Mouse (Mus musculus) cerebellum, adult (tissue): Measurements from ENCODE around the gene Pkig.
"Not testable (repeated sequence)": the region's sequence is repeated elsewhere in the genome, so short reads cannot be mapped to it uniquely, and the experiment has no call there.

Experiments
- ATAC-seq: cut with Nextera tagmentation; 2 replicates; pipeline ENCODE4 v1.9.2; 2017; ENCODE audit warnings: mild to moderate bottlenecking, moderate library complexity, mixed read lengths; ENCODE audit not compliant: insufficient number of reproducible peaks, low FRiP score, low TSS enrichment

Gene Pkig

DNA sequence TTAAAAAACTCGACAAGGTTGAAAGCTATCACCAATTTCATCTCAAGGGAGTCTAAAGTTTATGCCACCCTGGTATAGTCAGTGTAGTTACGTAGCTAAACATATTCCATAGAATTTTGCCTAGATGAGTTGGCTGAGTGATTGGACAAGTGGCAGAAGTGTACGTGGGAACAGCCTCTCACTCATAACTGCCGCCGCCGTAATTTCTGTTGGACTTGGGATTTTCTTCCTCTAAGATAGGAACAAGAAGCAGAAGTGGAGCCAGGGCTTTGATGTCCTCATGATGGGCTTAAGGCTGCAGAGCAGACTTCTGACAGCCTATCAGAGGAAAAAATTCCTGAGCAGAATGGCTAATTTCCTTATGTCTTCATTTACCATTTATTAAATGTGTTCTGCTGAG lies 17.5 kb downstream of the Pkig start:
- ATAC-seq, result no peak

GRCm38 (mm10) chr2:163676321-163676720 lies 18.1 kb downstream of the Pkig start:
- ATAC-seq, result no peak

GRCm38 (mm10) chr2:163676745-163677144 lies 18.6 kb downstream of the Pkig start:
- no peak for ATAC-seq

- no peak for ATAC-seq
Observed at GRCm38 (mm10) chr2:163682344-163682743, 24.2 kb downstream of the Pkig start.

- no peak for ATAC-seq
Observed at GRCm38 (mm10) chr2:163685287-163685686, 27.1 kb downstream of the Pkig start.

DNA sequence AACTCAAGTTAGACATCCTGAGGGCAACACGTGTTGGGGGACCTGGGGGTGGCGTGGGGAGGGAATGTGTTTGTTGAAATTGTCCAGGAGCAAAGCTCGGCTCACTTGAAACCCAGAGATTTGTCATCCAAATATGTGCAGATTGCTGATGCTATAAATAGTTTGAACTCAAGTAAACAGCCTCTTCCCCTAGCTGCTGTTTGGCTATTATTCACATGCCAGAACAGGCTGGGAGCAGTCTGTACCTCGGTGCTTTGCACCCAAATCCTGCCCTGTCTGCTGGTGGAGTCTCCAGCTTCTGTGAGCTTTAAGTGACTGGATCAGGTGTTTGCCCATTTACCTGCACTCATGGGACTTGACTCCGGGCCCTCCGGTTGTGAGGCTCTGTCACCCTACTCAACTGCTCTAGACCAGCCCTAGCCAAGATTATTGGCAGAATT lies 27.6 kb downstream of the Pkig start:
- peak; percentile 84 for ATAC-seq

GRCm38 (mm10) chr2:163686233-163686632 lies 28.0 kb downstream of the Pkig start:
- ATAC-seq, result no peak

DNA sequence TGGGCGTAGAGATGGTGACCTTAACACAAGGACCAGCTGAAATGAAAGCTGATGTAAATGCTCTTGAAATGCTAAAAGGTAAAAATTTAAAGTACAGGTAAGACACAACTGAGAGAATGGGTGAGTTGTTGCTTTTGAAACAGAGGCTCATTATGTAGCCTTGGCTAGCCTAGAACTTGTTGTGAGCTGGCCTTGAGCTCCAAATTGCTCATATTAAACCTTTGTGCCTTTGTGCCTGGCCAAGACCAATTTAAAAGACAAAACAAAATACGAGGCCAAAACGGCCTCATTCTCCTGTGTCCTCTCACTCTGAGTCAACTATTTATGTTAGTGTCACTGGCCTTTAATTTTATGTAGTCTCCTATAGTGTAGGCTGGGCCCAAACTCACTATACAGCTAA lies 28.7 kb downstream of the Pkig start:
- ATAC-seq, result no peak

- not testable (repeated sequence) for ATAC-seq
Observed at GRCm38 (mm10) chr2:163688377-163688776, 30.2 kb downstream of the Pkig start.

DNA sequence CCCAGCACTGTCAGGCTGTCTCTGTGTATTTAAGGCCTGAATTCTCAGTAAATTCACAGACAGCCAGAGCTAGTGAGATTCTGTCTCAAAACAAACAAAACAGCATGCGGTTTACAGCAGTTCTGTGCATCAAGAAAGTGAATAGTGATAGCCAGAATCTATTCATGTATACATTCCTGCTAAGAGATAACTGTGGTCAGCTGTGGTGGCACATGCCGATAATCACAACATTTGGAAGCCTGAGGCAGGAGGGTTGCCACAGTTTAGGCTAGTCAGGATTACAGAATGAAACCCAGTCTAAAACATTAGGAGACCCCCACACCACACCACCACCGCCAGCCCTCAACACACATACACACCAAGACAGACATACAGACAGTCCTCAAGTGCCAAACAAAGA lies 31.6 kb downstream of the Pkig start:
- no peak for ATAC-seq

GRCm38 (mm10) chr2:163690409-163691304 lies 32.5 kb downstream of the Pkig start:
- no peak for ATAC-seq

- ATAC-seq, result no peak
Observed at GRCm38 (mm10) chr2:163691846-163692605, 33.8 kb downstream of the Pkig start.

GRCm38 (mm10) chr2:163692873-163693612 lies 34.9 kb downstream of the Pkig start:
- no peak for ATAC-seq

DNA sequence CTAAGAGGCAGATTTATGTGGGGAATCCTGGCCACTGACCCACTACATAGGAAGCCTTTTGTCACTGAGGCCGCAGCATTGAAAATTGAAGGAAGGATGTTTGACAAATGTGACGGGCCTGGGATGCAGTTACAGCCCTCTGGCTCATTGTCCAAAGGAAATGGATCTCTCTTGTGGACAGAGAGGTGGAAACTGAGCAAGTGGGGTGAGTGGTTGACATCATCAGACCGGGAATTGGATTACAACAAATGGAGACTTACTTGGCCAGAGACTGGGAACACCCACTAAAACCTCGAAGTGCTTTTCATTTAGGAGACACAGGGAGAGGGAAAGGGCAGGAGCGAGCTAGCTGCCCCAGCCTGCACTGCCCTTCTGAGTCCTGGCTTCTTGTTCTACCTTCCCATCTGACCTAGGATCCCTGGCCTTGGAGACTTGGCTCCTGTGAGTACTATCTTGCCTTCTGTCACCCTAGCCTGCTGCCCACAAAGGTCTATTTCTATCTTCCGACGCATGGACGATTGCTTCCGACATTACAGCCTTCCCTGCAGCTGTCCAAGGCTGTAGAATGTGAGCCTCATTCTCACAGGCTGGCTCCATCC lies 35.6 kb downstream of the Pkig start:
- ATAC-seq, result peak; percentile 65

GRCm38 (mm10) chr2:163696763-163697162 lies 38.6 kb downstream of the Pkig start:
- no peak for ATAC-seq

DNA sequence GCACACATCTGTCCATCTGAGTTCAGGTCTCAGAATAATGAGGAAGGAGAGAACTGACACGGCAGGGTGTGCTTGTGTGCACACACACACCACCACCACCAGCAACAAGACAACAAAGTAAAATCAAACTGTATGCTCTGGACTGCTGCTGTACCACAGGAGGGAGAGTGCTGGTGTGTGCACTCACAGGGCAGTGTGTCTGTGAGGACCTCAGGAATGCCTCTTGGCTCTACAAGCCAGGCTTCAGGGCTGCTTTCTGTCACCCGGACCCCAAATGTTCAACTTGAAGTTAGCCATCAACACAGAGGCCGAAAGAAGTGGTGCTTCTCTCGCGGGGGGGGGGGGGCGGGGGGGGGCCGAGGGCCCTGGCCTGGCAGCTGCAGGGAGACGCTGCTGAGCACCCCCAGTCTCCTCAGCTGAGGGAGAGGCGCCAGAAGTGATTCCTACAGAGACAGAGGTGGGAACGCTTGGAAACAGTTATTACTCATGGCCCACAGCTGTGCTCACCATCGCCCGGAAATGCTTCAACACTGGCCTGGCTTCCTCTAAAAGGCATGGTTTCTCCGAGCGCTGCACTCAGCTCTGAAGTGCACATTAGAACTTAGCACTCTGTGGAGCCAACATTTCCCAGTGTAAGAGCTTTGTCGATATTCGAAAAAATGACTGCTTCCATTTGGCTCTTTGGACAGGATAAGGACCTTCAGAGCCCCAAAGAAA lies 39.7 kb downstream of the Pkig start:
- no peak for ATAC-seq

- no peak for ATAC-seq
Observed at GRCm38 (mm10) chr2:163699078-163699780, 41.0 kb downstream of the Pkig start.

DNA sequence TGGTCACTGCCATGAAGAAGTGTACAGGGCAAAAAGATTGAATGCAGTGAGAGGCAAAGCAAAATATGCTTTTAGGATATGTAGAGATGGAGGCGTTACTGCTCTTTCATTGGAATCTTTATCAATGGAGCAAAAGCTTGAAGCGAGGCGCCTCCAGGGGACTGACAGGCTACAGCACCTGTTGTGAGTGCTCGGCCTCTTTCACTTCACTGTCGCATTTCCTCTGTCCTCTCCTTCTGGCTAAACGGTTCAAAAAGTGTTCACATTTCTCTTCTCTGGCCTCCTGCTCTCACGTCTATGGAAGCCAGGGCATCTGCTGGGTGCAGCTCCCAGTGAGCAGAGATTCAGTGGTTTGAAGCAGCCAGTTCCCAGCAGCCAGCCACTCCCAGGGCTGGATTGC lies 44.2 kb downstream of the Pkig start:
- no peak for ATAC-seq

DNA sequence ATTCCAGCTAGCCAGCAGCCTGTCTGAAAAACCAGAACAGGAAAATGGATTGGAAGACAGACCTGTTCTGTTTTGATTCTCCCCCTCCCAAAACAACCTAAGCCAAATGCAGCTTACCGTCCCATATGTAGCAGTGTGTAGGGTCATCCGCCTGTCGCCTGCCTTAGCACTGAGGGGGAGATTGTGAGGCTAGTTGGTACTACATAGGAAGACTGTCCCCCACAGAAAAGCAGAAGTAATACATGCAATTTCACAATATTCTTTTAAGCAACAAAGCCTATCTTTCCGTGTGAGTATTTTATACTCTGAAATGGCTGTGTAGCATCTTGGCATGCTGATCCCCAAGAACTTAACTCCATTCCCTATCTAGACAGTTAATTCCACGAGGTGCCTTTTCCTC lies 44.7 kb downstream of the Pkig start:
- ATAC-seq, result no peak
